Comparison of ENCODE assay signal across 16 mouse cellular contexts in the genomic region with DNA sequence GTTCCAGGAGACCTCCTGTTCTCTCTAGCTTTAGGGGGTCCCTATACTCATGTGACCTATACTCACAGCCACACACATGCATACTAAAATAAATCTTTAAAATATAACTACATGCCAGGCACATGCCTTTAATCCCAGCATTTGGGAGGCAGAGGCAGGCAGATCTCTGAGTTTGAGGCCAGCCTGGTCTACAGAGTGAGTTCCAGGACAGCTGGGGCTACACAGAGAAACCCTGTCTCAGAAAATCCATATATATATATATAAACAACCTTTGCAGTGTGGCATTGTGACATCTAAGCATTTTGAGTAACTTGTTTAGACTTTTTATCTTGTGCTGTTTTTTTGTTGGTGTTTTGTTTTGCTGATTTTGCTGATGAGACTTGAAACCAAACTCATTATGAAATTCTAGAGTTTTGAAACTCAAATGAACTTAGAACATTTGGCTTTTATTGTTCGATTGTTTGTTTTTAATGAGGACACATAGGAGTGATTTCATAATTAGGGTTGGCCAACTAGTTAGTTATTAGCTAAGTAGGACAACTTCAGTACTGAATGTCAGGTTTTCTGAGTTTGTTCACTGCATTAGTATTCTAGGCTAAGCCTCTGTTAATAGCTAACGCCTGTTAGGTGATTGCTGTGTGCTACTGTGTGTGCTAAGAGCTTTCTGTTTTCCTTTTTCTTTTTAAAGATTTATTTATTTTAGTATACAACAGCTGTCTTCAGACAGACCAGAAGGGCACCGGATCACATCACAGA.
"Had no signal": no experiment of that assay in that cellular context is flagged by ENCODE, and none has a peak within 500 bp of the region (broad histone marks: within the 10 kb centered on the region; RNA-seq: fewer than 3 reads in every experiment).

No protein-coding gene starts in this region.

- ATAC-seq: hindbrain, postnatal 0 days; midbrain, embryonic 16.5 days had no signal

- H3K27ac ChIP-seq: hindbrain, embryonic 13.5 days; hindbrain, postnatal 0 days; limb, embryonic 12.5 days; liver, embryonic 13.5 days; macrophage; midbrain, embryonic 12.5 days; stomach, embryonic 15.5 days had no signal

- H3K9ac ChIP-seq: hindbrain, embryonic 13.5 days; limb, embryonic 12.5 days; liver, embryonic 13.5 days; midbrain, embryonic 12.5 days; stomach, embryonic 15.5 days had no signal

- H3K4me2 ChIP-seq: hindbrain, embryonic 13.5 days; limb, embryonic 12.5 days; liver, embryonic 13.5 days; midbrain, embryonic 12.5 days; stomach, embryonic 15.5 days had no signal

- H3K36me3 ChIP-seq: hindbrain, embryonic 13.5 days; limb, embryonic 12.5 days; liver, embryonic 13.5 days; midbrain, embryonic 12.5 days; stomach, embryonic 15.5 days had no signal

- DNase-seq: kidney, postnatal 14 days; layer of hippocampus, adult 9-11 months; layer of hippocampus, postnatal 36 days; liver, embryonic 13.5 days; lung, adult 2 months; right cerebral cortex, postnatal 14 days; thymus, adult 2 months; thymus, postnatal 25 days had no signal

- H3K4me3 ChIP-seq: hindbrain, embryonic 13.5 days; limb, embryonic 12.5 days; liver, embryonic 13.5 days; megakaryocyte, embryonic 14.5 days; midbrain, embryonic 12.5 days; stomach, embryonic 15.5 days had no signal

- H3K9me3 ChIP-seq: hindbrain, embryonic 13.5 days; limb, embryonic 12.5 days; liver, embryonic 13.5 days; midbrain, embryonic 12.5 days; stomach, embryonic 15.5 days had no signal

- H3K4me1 ChIP-seq: hindbrain, embryonic 13.5 days; midbrain, embryonic 12.5 days; stomach, embryonic 15.5 days had no signal

- H3K27me3 ChIP-seq: hindbrain, embryonic 13.5 days; limb, embryonic 12.5 days; liver, embryonic 13.5 days; midbrain, embryonic 12.5 days; stomach, embryonic 15.5 days had no signal
